Mouse (Mus musculus) urinary bladder, postnatal 14 days (tissue): ENCODE measurements around the gene Txndc5.

Experiments used
- DNase-seq: peaks from one replicate; pipeline ENCODE4 v3.0.0; 2021; ENCODE audit warnings: low spot score

Txndc5 gene

DNA sequence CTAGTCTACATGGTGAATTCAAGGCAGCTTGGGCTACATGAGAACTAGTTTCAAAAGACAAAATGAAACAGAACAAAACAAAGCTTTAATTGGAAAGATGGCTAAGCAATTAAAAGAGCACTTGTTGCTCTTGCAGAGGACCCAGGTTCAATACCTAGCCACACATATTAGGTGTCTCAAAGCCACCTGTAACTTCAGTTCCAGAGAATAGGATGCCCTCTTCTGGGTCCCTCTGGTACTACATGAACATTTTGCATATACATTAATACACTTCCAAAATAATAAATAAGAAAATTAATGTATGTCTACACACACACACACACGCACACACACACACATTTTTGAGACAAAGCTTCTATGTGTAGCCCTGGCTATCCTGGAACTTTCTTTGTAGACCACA is 65.2 kb downstream of the Txndc5 start:
- no peak for DNase-seq

DNA sequence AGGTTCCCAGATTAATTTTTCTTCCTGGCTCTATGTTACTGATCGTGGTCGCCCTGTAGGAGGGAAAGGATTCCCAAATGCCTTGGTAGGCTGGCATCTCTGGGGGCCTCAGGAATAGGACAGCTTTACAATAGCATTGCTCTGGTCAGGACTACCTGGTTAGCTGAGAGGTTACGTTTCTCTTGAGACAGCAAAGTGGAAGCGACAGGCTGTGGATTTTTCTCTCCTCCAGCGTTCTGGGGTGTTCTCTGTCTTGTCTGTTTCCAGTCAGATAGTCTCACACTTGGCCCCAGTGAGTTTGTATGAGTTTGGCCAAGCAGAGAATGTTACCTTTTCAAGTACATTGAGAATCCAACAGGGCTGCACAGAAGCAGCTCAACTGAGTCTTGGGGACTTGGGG is 77.2 kb downstream of the Txndc5 start:
- DNase-seq = no peak
